Mouse (Mus musculus) liver, embryonic 16.5 days (tissue): Measurements from ENCODE around the gene Cradd. TPM values are rescaled to one million over a fixed set of nuclear protein-coding genes. Genes with fewer than 3 reads are reported as not detected.

ENCODE experiments used
- ATAC-seq: fragments of 200-750 bp; cut with Nextera tagmentation; 2 replicates; pipeline ENCODE4 v1.8.0; 2017; ENCODE audit warnings: low read depth, mild to moderate bottlenecking, moderate number of reproducible peaks, moderate library complexity
- H3K27ac ChIP-seq: fragments of 300-500 bp; sonication (generic); 2 replicates; pipeline ENCODE4 v1.5.1; 2014; ENCODE audit warnings: mild to moderate bottlenecking, low read length
- H3K27me3 ChIP-seq: fragments of 300-500 bp; sonication (generic); 2 replicates; pipeline ENCODE4 v1.6.1; 2014; ENCODE audit warnings: low read depth, low read length, mixed read lengths; ENCODE audit not compliant: control insufficient read depth, insufficient read depth
- H3K36me3 ChIP-seq: fragments of 300-500 bp; sonication (generic); 2 replicates; pipeline ENCODE4 v1.6.1; 2014; ENCODE audit warnings: mild to moderate bottlenecking; ENCODE audit not compliant: control insufficient read depth, insufficient read depth
- H3K4me1 ChIP-seq: fragments of 300-500 bp; sonication (generic); 2 replicates; pipeline ENCODE4 v1.6.1; 2014; ENCODE audit warnings: low read depth, low read length, mixed read lengths; ENCODE audit not compliant: control insufficient read depth
- H3K4me2 ChIP-seq: fragments of 300-500 bp; sonication (generic); 2 replicates; pipeline ENCODE4 v1.6.1; 2014; ENCODE audit warnings: low read depth, low read length, mixed read lengths
- H3K4me3 ChIP-seq: fragments of 300-500 bp; sonication (generic); 2 replicates; pipeline ENCODE4 v1.5.1; 2014; ENCODE audit warnings: low read depth, mild to moderate bottlenecking, low read length
- H3K9ac ChIP-seq: fragments of 300-500 bp; sonication (generic); 2 replicates; pipeline ENCODE4 v1.6.1; 2014; ENCODE audit warnings: low read depth, low read length
- H3K9me3 ChIP-seq: fragments of 300-500 bp; sonication (generic); replicated peaks from 2 replicates; pipeline ENCODE4 v1.6.1; 2016; ENCODE audit warnings: low read length; ENCODE audit not compliant: control insufficient read depth
- WGBS: fragments of 180-500 bp; shearing (Covaris S2); extraction: QIAGEN DNeasy Blood & Tissue Kit; methylation state at CpG from one replicate; pipeline ENCODE4 v1.1.7; 2014; ENCODE audit not compliant: insufficient replicate concordance; 5-methylcytosine and 5-hydroxymethylcytosine counted together
- polyA plus RNA-seq: library from polyadenylated mRNA; unstranded; fragments of >200 nt; fragmentation: Nextera tagmentation; extraction: Ambion mirVana; gene quantifications from 2 replicates; pipeline ENCODE4 v1.2.1, GENCODE M21; 2015

Cradd gene
- polyA plus RNA-seq, 1 experiment from 2014 or later = 4.4 TPM

DNA sequence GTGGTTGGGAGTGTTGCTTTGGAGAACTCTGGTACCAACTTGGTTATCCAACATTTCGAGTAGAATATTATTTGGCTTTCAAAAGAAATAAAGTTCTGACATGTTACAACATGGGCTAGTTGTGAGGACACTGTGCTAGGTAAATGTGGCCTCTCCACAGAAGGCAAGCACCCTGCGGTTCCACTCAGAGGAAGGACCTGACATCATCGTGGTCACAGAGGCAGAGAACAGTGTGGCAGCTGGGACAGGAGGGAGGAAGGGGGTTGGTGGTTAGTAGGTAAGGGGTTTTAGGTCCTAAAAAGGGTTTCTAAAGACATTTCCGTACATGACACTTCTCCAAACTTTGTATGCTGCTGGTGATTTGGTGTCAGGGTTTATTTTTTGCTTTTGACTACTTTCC is 145.1 kb downstream of the Cradd start:
- H3K27me3 ChIP-seq = no peaks in the 10 kb centered on the region
- ATAC-seq = 0 out of 2 replicates have a peak, but pooled peaks have one; percentile 50
- no peaks in the 10 kb centered on the region for H3K36me3 ChIP-seq
- H3K9me3 ChIP-seq = no peaks in the 10 kb centered on the region
- peaks cover 3% of the 10 kb centered on the region; the same call in 1 of the 2 replicates for H3K4me1 ChIP-seq
- H3K4me3 ChIP-seq = no peak overlapping the region
- H3K4me2 ChIP-seq = no peak overlapping the region
- H3K9ac ChIP-seq = no peak overlapping the region
- no peak overlapping the region for H3K27ac ChIP-seq
- 27% methylated on average over 4 of the region's 4 CpGs for WGBS

DNA sequence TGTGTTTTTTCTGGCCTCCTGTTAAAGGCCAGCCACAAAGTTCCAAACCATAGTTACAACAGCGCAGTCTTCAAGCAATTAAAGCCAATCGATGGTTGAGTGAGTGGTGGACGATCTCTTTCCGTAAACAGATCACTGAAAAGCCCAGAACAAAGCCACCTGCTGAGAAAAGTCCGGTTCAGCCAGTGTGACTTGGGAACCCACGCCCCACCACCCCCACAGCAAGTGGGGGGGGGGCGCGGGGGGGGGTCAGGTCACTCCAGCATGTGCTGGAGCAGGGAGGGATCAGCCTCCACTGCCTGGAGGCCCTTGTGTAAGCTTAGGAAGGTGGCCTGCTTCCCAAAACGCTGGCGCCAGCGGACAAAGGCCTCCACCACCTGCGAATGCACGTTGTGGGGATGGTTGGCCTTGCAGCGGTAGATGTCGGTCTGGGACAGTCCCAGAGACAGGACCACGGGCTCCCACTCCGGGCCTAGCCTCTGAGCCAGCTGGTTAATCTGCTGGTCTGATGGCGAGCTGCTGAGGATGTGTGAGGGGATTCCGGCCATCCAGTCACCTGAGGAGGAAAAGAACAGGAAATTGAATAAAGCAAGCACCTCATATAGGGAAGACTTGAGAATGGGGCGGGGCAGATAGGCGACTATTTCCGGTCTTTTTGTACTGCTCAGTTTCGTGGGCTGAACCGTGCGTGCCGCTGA is 148.4 kb downstream of the Cradd start:
- H3K36me3 ChIP-seq = no peaks in the 10 kb centered on the region
- H3K27ac ChIP-seq = no peak overlapping the region
- peaks cover 3% of the 10 kb centered on the region; the same call in 1 of the 2 replicates for H3K4me1 ChIP-seq
- no peak overlapping the region for H3K4me2 ChIP-seq
- 70% methylated on average over 25 of the region's 26 CpGs for WGBS
- ATAC-seq = no peak
- no peaks in the 10 kb centered on the region for H3K27me3 ChIP-seq
- no peak overlapping the region for H3K4me3 ChIP-seq
- no peak overlapping the region for H3K9ac ChIP-seq
- H3K9me3 ChIP-seq = no peaks in the 10 kb centered on the region

DNA sequence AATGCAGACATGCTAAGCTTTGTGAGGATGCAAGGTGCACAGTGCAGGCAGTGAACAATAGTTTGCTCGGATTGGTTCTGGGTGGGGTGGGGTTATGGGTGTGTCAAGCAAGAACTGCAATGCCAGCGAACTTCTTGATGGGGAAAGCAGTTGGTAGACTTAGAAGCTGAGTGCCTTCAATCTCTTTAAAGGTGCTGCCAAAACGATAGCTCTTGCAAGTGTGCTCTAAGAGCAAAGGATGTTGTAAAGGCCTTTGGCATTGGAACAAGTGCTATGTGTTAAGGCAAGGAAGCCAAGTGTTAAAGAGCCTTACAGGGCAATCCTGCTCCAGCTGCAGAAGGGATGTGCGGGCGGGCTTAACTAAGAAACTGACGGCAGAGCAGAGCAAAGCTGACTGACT is 149.7 kb downstream of the Cradd start:
- no peak for ATAC-seq
- no peaks in the 10 kb centered on the region for H3K27me3 ChIP-seq

DNA sequence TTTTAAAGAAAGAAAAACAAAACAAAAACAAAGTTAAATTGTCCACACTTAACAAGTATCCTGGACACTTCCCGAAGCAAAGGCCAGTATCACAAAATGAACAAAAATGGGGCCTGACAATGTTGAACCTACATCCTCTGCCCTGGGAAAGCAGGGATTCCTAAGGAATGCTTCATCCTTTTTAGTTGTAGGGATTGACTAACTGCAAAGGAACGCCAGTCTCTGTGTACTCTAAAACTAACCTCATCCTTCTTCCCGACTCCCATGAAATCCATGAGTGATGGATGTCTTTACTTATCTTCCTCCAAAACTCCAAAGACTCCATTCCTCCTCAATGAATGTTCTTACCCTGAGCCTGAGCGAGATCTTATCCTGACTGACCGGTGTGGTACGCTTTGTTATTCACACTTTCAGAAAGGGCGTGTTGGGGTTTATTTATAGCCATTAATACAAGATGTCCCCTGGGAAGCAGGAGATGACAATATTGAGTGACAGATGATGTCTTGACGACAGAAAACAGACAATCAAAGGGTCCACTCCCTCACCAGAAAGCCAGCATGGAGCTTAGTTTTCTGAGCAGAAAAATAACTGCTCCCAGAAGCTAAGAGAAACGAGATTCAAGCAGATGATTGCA is 153.1 kb downstream of the Cradd start:
- 66% methylated on average over 9 of the region's 9 CpGs for WGBS
- H3K27me3 ChIP-seq = no peaks in the 10 kb centered on the region

More for the DNA sequence above, 149.7 kb downstream of the Cradd start:
- no peak overlapping the region for H3K4me2 ChIP-seq
- no peaks in the 10 kb centered on the region for H3K36me3 ChIP-seq
- H3K4me3 ChIP-seq = no peak overlapping the region
- no peaks in the 10 kb centered on the region for H3K4me1 ChIP-seq
- no peak overlapping the region for H3K27ac ChIP-seq
- 63% methylated on average over 6 of the region's 6 CpGs for WGBS
- H3K9ac ChIP-seq = no peak overlapping the region
- no peaks in the 10 kb centered on the region for H3K9me3 ChIP-seq

DNA sequence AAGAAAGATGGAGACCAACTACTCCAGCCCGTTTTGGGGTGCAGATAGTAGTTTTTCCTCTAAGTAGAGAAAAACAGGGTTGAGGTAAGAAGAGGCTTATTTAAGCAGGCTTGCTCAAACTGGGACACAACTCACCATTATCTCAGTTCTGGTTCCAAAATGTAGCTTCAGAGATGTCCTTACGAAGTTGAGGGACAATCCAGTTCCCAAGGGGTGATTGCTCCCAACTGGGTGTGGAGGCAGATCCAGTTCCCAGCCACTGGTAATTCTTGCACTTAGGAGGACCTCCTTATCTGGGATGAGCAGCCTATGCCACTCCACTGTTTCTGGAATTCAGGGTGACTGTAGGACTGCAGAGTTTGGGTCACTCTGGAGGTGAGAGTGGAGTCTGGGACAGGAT is 159.0 kb downstream of the Cradd start:
- H3K4me3 ChIP-seq = no peak overlapping the region
- no peak overlapping the region for H3K27ac ChIP-seq
- no peaks in the 10 kb centered on the region for H3K9me3 ChIP-seq
- no peaks in the 10 kb centered on the region for H3K27me3 ChIP-seq
- no peak for ATAC-seq
- H3K9ac ChIP-seq = no peak overlapping the region
- no peaks in the 10 kb centered on the region for H3K36me3 ChIP-seq
- 52% methylated on average over 2 of the region's 2 CpGs for WGBS
- no peak overlapping the region for H3K4me2 ChIP-seq
- H3K4me1 ChIP-seq = no peaks in the 10 kb centered on the region

More for the DNA sequence above, 153.1 kb downstream of the Cradd start:
- ATAC-seq = no peak
- Histone ChIP-seq H3K9me3 (no peaks in the 10 kb centered on the region), H3K27ac (no peak overlapping the region), H3K36me3 (no peaks in the 10 kb centered on the region), H3K9ac (no peak overlapping the region), H3K4me2 (no peak overlapping the region), H3K4me3 (no peak overlapping the region), H3K4me1 (no peaks in the 10 kb centered on the region)

DNA sequence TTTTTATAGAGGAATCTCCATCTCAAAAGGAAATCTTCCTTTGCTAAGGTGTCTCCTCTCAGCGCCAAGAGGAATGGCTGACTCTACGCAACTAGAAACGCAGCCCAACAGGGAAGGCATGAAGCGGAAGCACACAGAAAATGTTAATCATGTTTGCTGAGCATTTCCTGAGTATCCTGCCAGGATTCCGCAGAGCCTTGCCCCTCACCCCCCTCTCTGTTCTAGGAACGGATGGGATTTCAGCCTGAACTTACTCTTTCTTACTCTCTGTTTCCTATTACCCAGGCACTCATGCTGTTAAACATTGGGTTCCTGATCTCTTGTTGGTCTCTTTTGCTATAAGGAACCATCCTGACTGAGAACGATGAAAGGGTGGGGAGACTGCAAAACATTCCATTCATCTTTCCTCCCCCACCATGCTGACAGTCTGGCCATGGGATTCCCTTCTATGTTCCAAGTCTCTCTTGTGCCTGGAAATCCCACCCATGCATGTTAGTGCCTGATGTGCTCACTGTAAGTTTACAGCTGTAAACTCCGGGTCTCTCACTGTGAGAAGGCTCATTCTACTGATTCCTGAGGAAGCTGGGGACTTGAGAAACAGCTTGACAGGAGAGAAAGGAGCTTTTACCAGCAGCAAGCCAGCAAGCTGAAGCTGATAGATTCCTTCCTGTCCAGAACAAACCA is 161.1 kb downstream of the Cradd start:
- H3K9ac ChIP-seq = no peak overlapping the region
- H3K36me3 ChIP-seq = no peaks in the 10 kb centered on the region
- no peak overlapping the region for H3K4me3 ChIP-seq
- H3K9me3 ChIP-seq = no peaks in the 10 kb centered on the region
- H3K27me3 ChIP-seq = no peaks in the 10 kb centered on the region
- H3K4me2 ChIP-seq = no peak overlapping the region
- H3K27ac ChIP-seq = no peak overlapping the region
- H3K4me1 ChIP-seq = no peaks in the 10 kb centered on the region
- WGBS = 53% methylated on average over 8 of the region's 8 CpGs
- no peak for ATAC-seq

DNA sequence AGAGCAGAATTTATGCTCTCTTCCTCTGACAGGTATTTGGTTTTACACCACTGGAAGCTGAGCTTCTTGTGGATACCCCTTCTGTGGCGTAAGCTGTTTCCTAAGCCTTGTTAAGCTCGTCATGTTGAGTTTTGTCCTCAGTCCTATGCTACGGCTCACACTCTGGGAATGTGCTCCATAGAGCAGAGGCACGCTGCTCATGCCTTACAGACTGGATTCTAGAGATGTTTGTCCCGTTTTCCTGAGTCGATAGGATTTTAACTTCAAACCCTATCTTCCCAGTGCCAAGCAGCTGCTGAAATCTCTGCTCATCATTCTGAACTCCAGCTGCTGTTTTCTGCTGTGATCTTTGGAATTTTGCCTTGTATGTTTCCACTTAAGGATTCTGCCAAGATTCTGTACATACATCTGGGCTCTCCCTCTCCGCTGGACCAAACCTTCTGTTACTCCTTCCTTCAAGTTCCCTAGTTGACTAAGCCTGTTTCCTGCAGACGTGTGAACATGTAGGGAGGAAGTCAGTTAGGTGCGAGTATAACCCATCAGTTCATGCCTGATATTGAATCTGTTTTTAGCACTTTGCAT is 164.2 kb downstream of the Cradd start:
- no peaks in the 10 kb centered on the region for H3K4me1 ChIP-seq
- no peak overlapping the region for H3K9ac ChIP-seq
- ATAC-seq = no peak
- no peaks in the 10 kb centered on the region for H3K27me3 ChIP-seq
- no peak overlapping the region for H3K4me2 ChIP-seq
- no peaks in the 10 kb centered on the region for H3K9me3 ChIP-seq
- no peak overlapping the region for H3K27ac ChIP-seq
- H3K4me3 ChIP-seq = no peak overlapping the region
- H3K36me3 ChIP-seq = no peaks in the 10 kb centered on the region
- WGBS = 48% methylated on average over 9 of the region's 9 CpGs

- Histone ChIP-seq H3K9ac (no peak overlapping the region), H3K27me3 (no peaks in the 10 kb centered on the region), H3K4me2 (no peak overlapping the region), H3K4me1 (no peaks in the 10 kb centered on the region), H3K36me3 (no peaks in the 10 kb centered on the region), H3K27ac (no peak overlapping the region), H3K4me3 (no peak overlapping the region), H3K9me3 (no peaks in the 10 kb centered on the region)
- ATAC-seq = no peak
- 77% methylated on average over 5 of the region's 7 CpGs for WGBS
Observed at GRCm38 (mm10) chr10:95156410-95156809, 167.5 kb downstream of the Cradd start.

DNA sequence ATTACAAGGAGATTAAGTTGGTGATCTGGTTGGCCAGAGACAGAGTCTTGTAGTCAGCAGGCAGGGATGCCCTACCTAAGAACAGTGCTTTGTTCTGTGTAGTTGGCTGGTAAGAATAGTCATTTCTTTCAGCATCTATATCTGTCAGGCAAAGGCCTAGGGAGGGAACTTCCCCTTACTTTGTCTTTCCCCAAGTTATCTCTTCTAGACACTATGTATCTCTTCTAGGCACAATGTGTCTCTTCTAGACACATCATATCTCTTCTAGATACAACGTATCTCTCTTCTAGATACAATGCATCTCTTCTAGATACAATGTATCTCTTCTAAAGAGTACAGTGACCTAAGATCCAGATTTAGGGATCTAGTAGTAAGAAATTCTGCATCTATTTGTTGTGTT is 169.3 kb downstream of the Cradd start:
- H3K4me3 ChIP-seq = no peak overlapping the region
- no peaks in the 10 kb centered on the region for H3K36me3 ChIP-seq
- no peak overlapping the region for H3K27ac ChIP-seq
- no peaks in the 10 kb centered on the region for H3K4me1 ChIP-seq
- no peaks in the 10 kb centered on the region for H3K9me3 ChIP-seq
- no peak overlapping the region for H3K4me2 ChIP-seq
- ATAC-seq = no peak
- no peak overlapping the region for H3K9ac ChIP-seq
- WGBS = 30% methylated on average over 1 of the region's 1 CpGs
- no peaks in the 10 kb centered on the region for H3K27me3 ChIP-seq
